Mouse (Mus musculus): ENCODE results near the gene Elovl5.

- TF ChIP-seq CTCF (IDR thresholded peaks at IDR 0.05; ENCODE audit: extremely low read depth, insufficient read depth, low read length): no peak
- no peak for TF ChIP-seq POLR2A (IDR thresholded peaks at IDR 0.05; ENCODE audit: extremely low read depth, insufficient read depth, low read length)
Observed at GRCm38 (mm10) chr9:77927431-77927830, 10.3 kb downstream of the Elovl5 start.

Data from cortical plate, adult 2 months (tissue).